Mouse (Mus musculus) MEL (cell line): ENCODE measurements around the gene Tagap. TPM values are rescaled to one million over a fixed set of nuclear protein-coding genes. Genes with fewer than 3 reads are reported as not detected.

ENCODE experiments used
- DNase-seq: peaks from one replicate; pipeline ENCODE4 v3.0.0; 2011; ENCODE audit warnings: low read depth, low spot score
- H3K27ac ChIP-seq: 2 replicates; pipeline ENCODE4 v1.5.1; 2012; ENCODE audit warnings: low read depth, mild to moderate bottlenecking, control low read depth, low read length, moderate library complexity; ENCODE audit not compliant: control insufficient read depth
- H3K27me3 ChIP-seq, 2 experiments: fragments of 150-350 bp in 1 of 2; sonication (generic) in 1 of 2; 2 replicates each; pipeline ENCODE4 v1.6.1; 2012; ENCODE audit warnings: low read length in 2 of 2, mild to moderate bottlenecking in 2 of 2, improper control_type of control experiment in 1 of 2, moderate library complexity in 1 of 2; ENCODE audit not compliant: insufficient read depth in 2 of 2, control insufficient read depth in 1 of 2
- H3K36me3 ChIP-seq, 2 experiments: 2 replicates each; pipeline ENCODE4 v1.6.1; 2012 to 2014; ENCODE audit warnings: low read length in 2 of 2, improper control_type of control experiment in 1 of 2, inconsistent platforms in 1 of 2, mild to moderate bottlenecking in 1 of 2; ENCODE audit not compliant: insufficient read depth in 2 of 2, control insufficient read depth in 1 of 2
- H3K4me1 ChIP-seq, 2 experiments: fragments of 150-350 bp in 1 of 2; sonication (generic) in 1 of 2; 2 replicates each; pipeline ENCODE4 v1.6.1; 2012; ENCODE audit warnings: low read length in 2 of 2, improper control_type of control experiment in 1 of 2, mild to moderate bottlenecking in 1 of 2; ENCODE audit not compliant: insufficient read depth in 2 of 2, control insufficient read depth in 1 of 2
- H3K4me3 ChIP-seq, 2 experiments: fragments of 150-350 bp in 1 of 2; sonication (generic) in 1 of 2; 2 replicates each; pipeline ENCODE4 v1.5.1; 2012; ENCODE audit warnings: low read depth in 2 of 2, low read length in 2 of 2, mild to moderate bottlenecking in 2 of 2, moderate library complexity in 2 of 2, control low read depth in 1 of 2, improper control_type of control experiment in 1 of 2; ENCODE audit not compliant: control insufficient read depth in 1 of 2, insufficient read depth in 1 of 2
- H3K79me2 ChIP-seq: 2 replicates; pipeline ENCODE4 v1.6.1; 2012; ENCODE audit warnings: mild to moderate bottlenecking, low read length, moderate library complexity; ENCODE audit not compliant: control insufficient read depth, poor library complexity, insufficient read depth
- H3K9ac ChIP-seq: 2 replicates; pipeline ENCODE4 v1.6.1; 2012; ENCODE audit warnings: low read depth, mild to moderate bottlenecking, control low read depth, low read length, moderate library complexity; ENCODE audit not compliant: control insufficient read depth, poor library complexity, severe bottlenecking
- H3K9me3 ChIP-seq: fragments of 150-350 bp; sonication (generic); replicated peaks from 2 replicates; pipeline ENCODE4 v1.6.1; 2012; ENCODE audit warnings: mild to moderate bottlenecking, low read length, improper control_type of control experiment, moderate library complexity; ENCODE audit not compliant: insufficient read depth
- BHLHE40 ChIP-seq: IDR thresholded peaks from 2 replicates; pipeline ENCODE4 v1.6.1; 2012; ENCODE audit warnings: low read depth, mild to moderate bottlenecking, inconsistent platforms, low read length, improper control_type of control experiment, borderline replicate concordance
- CHD1 ChIP-seq: IDR thresholded peaks from 2 replicates; pipeline ENCODE4 v1.6.1; 2012; ENCODE audit warnings: low read depth, mild to moderate bottlenecking, inconsistent platforms, low read length, improper control_type of control experiment
- CHD2 ChIP-seq: IDR thresholded peaks from 2 replicates; pipeline ENCODE4 v1.6.1; 2011; ENCODE audit warnings: low read length, improper control_type of control experiment
- CTCF ChIP-seq, 3 experiments: IDR thresholded peaks in 2 of 3; conservative IDR thresholded peaks in 1 of 3; 2 replicates each; pipeline ENCODE4 v1.5.1; 2011 to 2012; ENCODE audit warnings: low read length in 3 of 3, low read depth in 2 of 3, mild to moderate bottlenecking in 2 of 3, improper control_type of control experiment in 1 of 3, inconsistent platforms in 1 of 3, mixed read lengths in 1 of 3, moderate library complexity in 1 of 3; ENCODE audit not compliant: control insufficient read depth in 1 of 3, insufficient read depth in 1 of 3, poor library complexity in 1 of 3, severe bottlenecking in 1 of 3
- ELF1 ChIP-seq: IDR thresholded peaks from 2 replicates; pipeline ENCODE4 v1.6.1; 2014; ENCODE audit warnings: low read depth, mild to moderate bottlenecking, inconsistent platforms, low read length, improper control_type of control experiment, moderate library complexity
- EP300 ChIP-seq, 2 experiments: IDR thresholded peaks; 2 replicates each; pipeline ENCODE4 v1.6.1; 2011; ENCODE audit warnings: improper control_type of control experiment in 2 of 2, low read length in 2 of 2, low read depth in 1 of 2, mild to moderate bottlenecking in 1 of 2
- ETS1 ChIP-seq: IDR thresholded peaks from 2 replicates; pipeline ENCODE4 v1.6.1; 2012; ENCODE audit warnings: low read depth, mild to moderate bottlenecking, inconsistent platforms, low read length, improper control_type of control experiment, moderate library complexity
- GABPA ChIP-seq: IDR thresholded peaks from 2 replicates; pipeline ENCODE4 v1.6.1; 2012; ENCODE audit warnings: low read depth, mild to moderate bottlenecking, inconsistent platforms, low read length, improper control_type of control experiment, moderate library complexity
- HCFC1 ChIP-seq: IDR thresholded peaks from 2 replicates; pipeline ENCODE4 v1.6.1; 2012; ENCODE audit warnings: low read depth, mild to moderate bottlenecking, inconsistent platforms, low read length, improper control_type of control experiment, moderate library complexity
- MAFK ChIP-seq: IDR thresholded peaks from 2 replicates; pipeline ENCODE4 v1.6.1; 2011; ENCODE audit warnings: low read depth, mild to moderate bottlenecking, low read length, improper control_type of control experiment, borderline replicate concordance
- MAX ChIP-seq: IDR thresholded peaks from 2 replicates; pipeline ENCODE4 v1.6.1; 2011; ENCODE audit warnings: low read length, improper control_type of control experiment
- MAZ ChIP-seq: IDR thresholded peaks from 2 replicates; pipeline ENCODE4 v1.6.1; 2012; ENCODE audit warnings: low read depth, mild to moderate bottlenecking, inconsistent platforms, low read length, improper control_type of control experiment
- MXI1 ChIP-seq: IDR thresholded peaks from 2 replicates; pipeline ENCODE4 v1.6.1; 2011; ENCODE audit warnings: mild to moderate bottlenecking, low read depth, low read length, improper control_type of control experiment
- NRF1 ChIP-seq: IDR thresholded peaks from 2 replicates; pipeline ENCODE4 v1.6.1; 2014; ENCODE audit warnings: low read depth, mild to moderate bottlenecking, inconsistent platforms, low read length, improper control_type of control experiment, moderate library complexity; ENCODE audit not compliant: poor library complexity, insufficient read depth, severe bottlenecking
- POLR2AphosphoS5 ChIP-seq: IDR thresholded peaks from 2 replicates; pipeline ENCODE4 v1.6.1; 2012; ENCODE audit warnings: low read depth, borderline replicate concordance, mild to moderate bottlenecking, inconsistent platforms, low read length, moderate library complexity, mixed read lengths
- RCOR1 ChIP-seq: IDR thresholded peaks from 2 replicates; pipeline ENCODE4 v1.6.1; 2012; ENCODE audit warnings: low read depth, mild to moderate bottlenecking, inconsistent platforms, low read length, improper control_type of control experiment
- TAL1 ChIP-seq: IDR thresholded peaks from 2 replicates; pipeline ENCODE4 v1.6.1; 2012; ENCODE audit warnings: mild to moderate bottlenecking, inconsistent platforms, low read length, moderate library complexity, mixed read lengths
- TBP ChIP-seq: IDR thresholded peaks from 2 replicates; pipeline ENCODE4 v1.8.0; 2011; ENCODE audit warnings: low read depth, low read length, improper control_type of control experiment
- UBTF ChIP-seq: IDR thresholded peaks from 2 replicates; pipeline ENCODE4 v1.6.1; 2012; ENCODE audit warnings: low read depth, mild to moderate bottlenecking, inconsistent platforms, low read length, improper control_type of control experiment, moderate library complexity, borderline replicate concordance; ENCODE audit not compliant: insufficient read depth
- USF2 ChIP-seq, 2 experiments: IDR thresholded peaks; 2 replicates each; pipeline ENCODE4 v1.6.1; 2011 to 2012; ENCODE audit warnings: improper control_type of control experiment in 2 of 2, low read length in 2 of 2, borderline replicate concordance in 1 of 2, inconsistent platforms in 1 of 2, low read depth in 1 of 2, mild to moderate bottlenecking in 1 of 2; ENCODE audit not compliant: insufficient read depth in 1 of 2
- ZKSCAN1 ChIP-seq: IDR thresholded peaks from 2 replicates; pipeline ENCODE4 v1.6.1; 2012; ENCODE audit warnings: low read depth, mild to moderate bottlenecking, inconsistent platforms, low read length, improper control_type of control experiment, moderate library complexity
- polyA plus RNA-seq, 2 experiments: library from polyadenylated mRNA; stranded (reverse) in 1 of 2; unstranded in 1 of 2; fragments of >175 nt in 1 of 2; fragments of >200 nt in 1 of 2; gene quantifications; 2 replicates each; pipeline versions ENCODE4 v1.2.1 to v1.2.4; 2012; ENCODE audit warnings: low replicate concordance in 2 of 2, low read depth in 1 of 2; ENCODE audit not compliant: insufficient read length in 2 of 2, insufficient read depth in 1 of 2, missing spikeins in 1 of 2
- total RNA-seq: library from RNA; depleted of rRNA; stranded (reverse); fragments of 300-350 nt; gene quantifications from 2 replicates; pipeline ENCODE4 v1.2.3, GENCODE M21; 2012

The Tagap gene
- total and polyA plus RNA-seq, 3 experiments = 4.3 to 4.5 TPM; not detected in 1

- Histone ChIP-seq H3K9ac (no peak overlapping the region), H3K27ac (no peak overlapping the region), H3K9me3 (no peaks in the 10 kb centered on the region), H3K79me2 (no peaks in the 10 kb centered on the region), H3K4me3 (no peak overlapping the region), H3K27me3 (peaks cover 2 to 4% of the 10 kb centered on the region in 2 experiments; a peak in 2 of 4 replicates), H3K36me3 (no peaks in the 10 kb centered on the region), H3K4me1 (no peaks in the 10 kb centered on the region)
- TF ChIP-seq ZKSCAN1 (no peak), ETS1 (no peak), MAX (no peak), CHD1 (no peak), TAL1 (no peak), UBTF (no peak), GABPA (no peak)
- DNase-seq = no peak
Measured at GRCm38 (mm10) chr17:7877878-7878277, 47.9 kb upstream of the Tagap start.

GRCm38 (mm10) chr17:7879529-7879928 is 46.3 kb upstream of the Tagap start:
- Histone ChIP-seq H3K9ac (no peak overlapping the region), H3K79me2 (no peaks in the 10 kb centered on the region), H3K36me3 (no peaks in the 10 kb centered on the region), H3K4me3 (no peak overlapping the region), H3K9me3 (no peaks in the 10 kb centered on the region), H3K27ac (no peak overlapping the region), H3K4me1 (no peaks in the 10 kb centered on the region), H3K27me3 (peaks cover 2 to 6% of the 10 kb centered on the region in 2 experiments; a peak in 3 of 4 replicates)
- TF ChIP-seq TAL1 (no peak), MAZ (no peak), USF2 (IDR thresholded peaks at IDR 0.05; ENCODE audit: borderline replicate concordance in 1 of 2, insufficient read depth in 1 of 2, low read depth in 1 of 2, low read length in 2 of 2) (no peak), CTCF (IDR thresholded peaks at IDR 0.05 in 2 of 3, conservative IDR thresholded peaks at IDR 0.05 in 1 of 3; ENCODE audit: control insufficient read depth in 1 of 3, insufficient read depth in 1 of 3, low read depth in 2 of 3, low read length in 3 of 3, poor library complexity in 1 of 3, severe bottlenecking in 1 of 3) (no peak), MXI1 (no peak), ELF1 (no peak), ZKSCAN1 (no peak), EP300 (IDR thresholded peaks at IDR 0.05; ENCODE audit: low read depth in 1 of 2, low read length in 2 of 2) (no peak), MAFK (no peak)
- DNase-seq = no peak

- Histone ChIP-seq H3K36me3 (no peaks in the 10 kb centered on the region), H3K4me1 (no peaks in the 10 kb centered on the region), H3K9ac (no peak overlapping the region), H3K9me3 (no peaks in the 10 kb centered on the region), H3K27me3 (peaks cover 2 to 7% of the 10 kb centered on the region in 2 experiments; a peak in 3 of 4 replicates), H3K79me2 (no peaks in the 10 kb centered on the region), H3K4me3 (no peak overlapping the region), H3K27ac (no peak overlapping the region)
- TF ChIP-seq CHD2 = no peak
- TF ChIP-seq BHLHE40 = no peak
- TF ChIP-seq TBP = no peak
- no peak for TF ChIP-seq GABPA
- no peak for TF ChIP-seq MXI1
- TF ChIP-seq ETS1 = no peak
- TF ChIP-seq CTCF (IDR thresholded peaks at IDR 0.05 in 2 of 3, conservative IDR thresholded peaks at IDR 0.05 in 1 of 3; ENCODE audit: control insufficient read depth in 1 of 3, insufficient read depth in 1 of 3, low read depth in 2 of 3, low read length in 3 of 3, poor library complexity in 1 of 3, severe bottlenecking in 1 of 3) = no peak
- no peak for TF ChIP-seq MAZ
- TF ChIP-seq NRF1 = no peak
- no peak for TF ChIP-seq MAX
- TF ChIP-seq HCFC1 = no peak
- TF ChIP-seq RCOR1 = no peak
- TF ChIP-seq MAFK = no peak
- no peak for TF ChIP-seq ELF1
- TF ChIP-seq POLR2AphosphoS5 = no peak
- no peak for DNase-seq
Measured at GRCm38 (mm10) chr17:7883126-7883525, 42.7 kb upstream of the Tagap start.
